Mouse (Mus musculus): ENCODE results near the gene Zbtb4. TPM values are rescaled to one million over a fixed set of nuclear protein-coding genes. Genes with fewer than 3 reads are reported as not detected.

Zbtb4 gene
- total RNA-seq, 2 experiments from 2014 or later, result 82.0 to 83.5 TPM

GRCm38 (mm10) chr11:69799394-69800137 lies 33.9 kb downstream of the Zbtb4 start:
- no peak for DNase-seq (ENCODE audit: low spot score in 2 of 2)

- DNase-seq (ENCODE audit: low spot score in 2 of 2), result no peak
These were observed 34.4 kb downstream of the Zbtb4 start for GRCm38 (mm10) chr11:69800138-69800391.

GRCm38 (mm10) chr11:69800392-69801197 lies 34.9 kb downstream of the Zbtb4 start:
- peak; percentile 77 to 80 for DNase-seq (ENCODE audit: low spot score in 2 of 2)

- DNase-seq (ENCODE audit: low spot score in 2 of 2), result no peak
These were observed 35.8 kb downstream of the Zbtb4 start, which contains the start of gene Fgf11 for GRCm38 (mm10) chr11:69801379-69801977. Gene Fgf11 (minus strand): TSS chr11:69801857.

GRCm38 (mm10) chr11:69802648-69803105 lies 37.0 kb downstream of the Zbtb4 start:
- DNase-seq (ENCODE audit: low spot score in 2 of 2), result peak; percentile 75 to 86

- peak in 1 of 2 experiments; percentile 33 for DNase-seq (ENCODE audit: low spot score in 2 of 2)
These were observed 37.6 kb downstream of the Zbtb4 start for GRCm38 (mm10) chr11:69803328-69803727.

GRCm38 (mm10) chr11:69803786-69804651 lies 38.3 kb downstream of the Zbtb4 start:
- peak; percentile 52 to 56 for DNase-seq (ENCODE audit: low spot score in 2 of 2)

- no peak for DNase-seq (ENCODE audit: low spot score in 2 of 2)
These were observed 38.9 kb downstream of the Zbtb4 start for GRCm38 (mm10) chr11:69804652-69804940.

GRCm38 (mm10) chr11:69804972-69805909 lies 39.5 kb downstream of the Zbtb4 start, which contains the start of gene Tmem102:
Gene Tmem102 (minus strand): TSS chr11:69805624.
- no peak for DNase-seq (ENCODE audit: low spot score in 2 of 2)

- DNase-seq (ENCODE audit: low spot score in 2 of 2), result no peak
These were observed 40.7 kb downstream of the Zbtb4 start for GRCm38 (mm10) chr11:69806378-69806777.

- no peak for DNase-seq (ENCODE audit: low spot score in 2 of 2)
These were observed 41.9 kb downstream of the Zbtb4 start for GRCm38 (mm10) chr11:69807641-69808040.

- no peak for DNase-seq (ENCODE audit: low spot score in 2 of 2)
These were observed 44.6 kb downstream of the Zbtb4 start for GRCm38 (mm10) chr11:69810280-69810679.

- no peak for DNase-seq (ENCODE audit: low spot score in 2 of 2)
These were observed 49.4 kb downstream of the Zbtb4 start, which contains the start of gene Gm39566 for GRCm38 (mm10) chr11:69815155-69815554. Gene Gm39566 (minus strand): TSS chr11:69815298.

- DNase-seq (ENCODE audit: low spot score in 2 of 2), result no peak
These were observed 50.8 kb downstream of the Zbtb4 start for GRCm38 (mm10) chr11:69816520-69816919.

- DNase-seq (ENCODE audit: low spot score in 2 of 2), result no peak
These were observed 52.7 kb downstream of the Zbtb4 start, which contains the start of gene Spem2 for GRCm38 (mm10) chr11:69818365-69818764. Gene Spem2 (minus strand): TSS chr11:69818465.

- DNase-seq (ENCODE audit: low spot score in 2 of 2), result no peak
These were observed 53.2 kb downstream of the Zbtb4 start for GRCm38 (mm10) chr11:69818871-69819270.

- no peak for DNase-seq (ENCODE audit: low spot score in 2 of 2)
These were observed 56.4 kb downstream of the Zbtb4 start, which contains the start of gene Spem1 for GRCm38 (mm10) chr11:69822080-69822479. Gene Spem1 (minus strand): TSS chr11:69822180.

GRCm38 (mm10) chr11:69823456-69823855 lies 57.7 kb downstream of the Zbtb4 start:
- DNase-seq (ENCODE audit: low spot score in 2 of 2), result no peak

GRCm38 (mm10) chr11:69828832-69829231 lies 63.1 kb downstream of the Zbtb4 start:
- no peak for DNase-seq (ENCODE audit: low spot score in 2 of 2)

- no peak for DNase-seq (ENCODE audit: low spot score in 2 of 2)
These were observed 67.8 kb downstream of the Zbtb4 start for GRCm38 (mm10) chr11:69833554-69833953.

Data from layer of hippocampus, postnatal 14 days (tissue).